In genomic region chr7:25150151-25150663, GRCm38 (mm10) we compare ENCODE assay signal across 11 mouse cellular contexts. TPM values are rescaled to one million over a fixed set of nuclear protein-coding genes. Genes with fewer than 3 reads are reported as not detected.
DNase-seq lines count a peak whose midpoint lies in the region; ATAC-seq lines count a peak whose summit lies in the region.
"Had no signal": no experiment of that assay in that cellular context is flagged by ENCODE, and none has a peak within 500 bp of the region (broad histone marks: within the 10 kb centered on the region; RNA-seq: fewer than 3 reads in every experiment).

No protein-coding gene starts in this region.

- no peaks in the 10 kb centered on the region for H3K9me3 ChIP-seq in kidney, embryonic 16.5 days (ENCODE audit: low read length)
- H3K9me3 ChIP-seq in hindbrain, embryonic 12.5 days (replicated peaks): no peaks in the 10 kb centered on the region
- H3K9me3 ChIP-seq in midbrain, embryonic 11.5 days (ENCODE audit: control insufficient read depth, low read length): no peaks in the 10 kb centered on the region

- H3K4me1 ChIP-seq in kidney, embryonic 16.5 days (ENCODE audit: insufficient read depth, low read length): peaks cover 35% of the 10 kb centered on the region
- peaks cover 62% of the 10 kb centered on the region for H3K4me1 ChIP-seq in hindbrain, embryonic 12.5 days
- H3K4me1 ChIP-seq in midbrain, embryonic 11.5 days (ENCODE audit: control insufficient read depth, insufficient read depth, low read length): peaks cover 58% of the 10 kb centered on the region

- no peak for ATAC-seq in kidney, embryonic 16.5 days (ENCODE audit: low FRiP score, low TSS enrichment)
- peak; percentile 59 for ATAC-seq in hindbrain, embryonic 12.5 days (ENCODE audit: low FRiP score)
- peak; percentile 66 for ATAC-seq in midbrain, embryonic 11.5 days (ENCODE audit: low FRiP score)

- 0% methylated on average over 7 of the region's 18 CpGs for WGBS in kidney, embryonic 16.5 days
- WGBS in hindbrain, embryonic 12.5 days: under 1% methylated on average over 6 of the region's 18 CpGs
- under 1% methylated on average over 17 of the region's 18 CpGs for WGBS in midbrain, embryonic 11.5 days

- H3K4me2 ChIP-seq in kidney, embryonic 16.5 days (replicated peaks; ENCODE audit: low read depth, low read length): peak overlapping the region; percentile 20
- peak overlapping the region; percentile 43 for H3K4me2 ChIP-seq in hindbrain, embryonic 12.5 days (replicated peaks)
- peak overlapping the region; percentile 40 for H3K4me2 ChIP-seq in midbrain, embryonic 11.5 days

- H3K27me3 ChIP-seq in kidney, embryonic 16.5 days (ENCODE audit: insufficient read depth, low read length): peaks cover 7% of the 10 kb centered on the region; the same call in 1 of the 2 replicates
- peaks cover 14% of the 10 kb centered on the region; the same call in 1 of the 2 replicates for H3K27me3 ChIP-seq in hindbrain, embryonic 12.5 days
- H3K27me3 ChIP-seq in midbrain, embryonic 11.5 days (ENCODE audit: control insufficient read depth, insufficient read depth, low read length): 0 out of 2 replicates have a peak, but pooled peaks cover 2% of the 10 kb centered on the region

- H3K4me3 ChIP-seq in kidney, embryonic 16.5 days (ENCODE audit: low read length): no peak overlapping the region
- H3K4me3 ChIP-seq in hindbrain, embryonic 12.5 days: 0 out of 2 replicates have a peak overlapping the region, but pooled peaks have one; percentile 6
- H3K4me3 ChIP-seq in midbrain, embryonic 11.5 days (ENCODE audit: low read depth, low read length): peak overlapping the region; percentile 11; the same call in 1 of the 2 replicates

- no peak overlapping the region for H3K9ac ChIP-seq in kidney, embryonic 16.5 days (replicated peaks; ENCODE audit: low read length)
- H3K9ac ChIP-seq in hindbrain, embryonic 12.5 days: peak overlapping the region; percentile 50; the same call in 1 of the 2 replicates
- H3K9ac ChIP-seq in midbrain, embryonic 11.5 days (ENCODE audit: low read length): peak overlapping the region; percentile 50

- H3K36me3 ChIP-seq in kidney, embryonic 16.5 days (ENCODE audit: insufficient read depth, low read length): no peaks in the 10 kb centered on the region
- H3K36me3 ChIP-seq in hindbrain, embryonic 12.5 days: no peaks in the 10 kb centered on the region
- no peaks in the 10 kb centered on the region for H3K36me3 ChIP-seq in midbrain, embryonic 11.5 days (ENCODE audit: control insufficient read depth, insufficient read depth, low read length)

- DNase-seq in kidney, adult 11 months: no peak
- DNase-seq in midbrain, embryonic 11.5 days (ENCODE audit: low spot score, missing footprints): peak; percentile 94
- no peak for DNase-seq in frontal cortex, postnatal 14 days (ENCODE audit: low spot score in 2 of 2)
- no peak for DNase-seq in left cerebral cortex, adult 11 months (ENCODE audit: low spot score)
- no peak for DNase-seq in gastrocnemius, postnatal 36 days
- DNase-seq in thymus, postnatal 10 days (ENCODE audit: low spot score in 2 of 2): no peak
- DNase-seq: heart, adult 18-20 months; kidney, adult 18-20 months; lung, postnatal 14 days had no signal

- intact Hi-C loops in gastrocnemius, postnatal 36 days (cut with DNase I): no loop called here

- no peak overlapping the region for H3K27ac ChIP-seq in kidney, embryonic 16.5 days (ENCODE audit: low read length)
- peak overlapping the region; percentile 86 for H3K27ac ChIP-seq in hindbrain, embryonic 12.5 days
- H3K27ac ChIP-seq in midbrain, embryonic 11.5 days (ENCODE audit: low read depth, low read length): peak overlapping the region; percentile 96

RNA-seq across cellular contexts. Expression of gene Pou2f2, which starts 29.3 kb away (rescaled TPM):
- 0.40 and 0.99 TPM in 2 replicates for polyA plus RNA-seq in kidney, embryonic 16.5 days (2015; fragmentation: Nextera tagmentation; extraction: Ambion mirVana)
- polyA plus RNA-seq in hindbrain, embryonic 12.5 days (2016; fragmentation: Nextera tagmentation; extraction: Ambion mirVana): 38.6 and 40.3 TPM in 2 replicates
- polyA plus RNA-seq in midbrain, embryonic 11.5 days (2014; fragmentation: Nextera tagmentation; extraction: Ambion mirVana): 26.6 and 31.3 TPM in 2 replicates
- total RNA-seq in gastrocnemius, postnatal 36 days (2021): under 1 TPM; 0.10 to 0.72 TPM

Comparison
In these comparisons a context has a peak if more than half of its experiments do, and no peak if none do; other contexts are left out.
1. RNA of gene Pou2f2, which starts 29.3 kb away (polyA plus RNA-seq): 38.6 to 40.3 TPM in hindbrain, embryonic 12.5 days and 26.6 to 31.3 TPM in midbrain, embryonic 11.5 days; 0.40 to 0.99 TPM in kidney, embryonic 16.5 days; every median in the first group is over 10 times any median in the second.
2. Peak in every context shown above with its lines, with median percentiles within 50 percentile points of each other: H3K4me2 ChIP-seq.